Mouse (Mus musculus) heart, adult 8-10 months (tissue): Measurements from ENCODE around the gene Alb. TPM values are rescaled to one million over a fixed set of nuclear protein-coding genes. Genes with fewer than 3 reads are reported as not detected.

ENCODE experiments used
- DNase-seq: peaks from one replicate; pipeline ENCODE4 v3.0.0; 2022; ENCODE audit warnings: low spot score
- total RNA-seq, 4 experiments: library from RNA; stranded (reverse); gene quantifications; 2 replicates each; pipeline ENCODE4 v1.2.4; 2022

Gene Alb
- total RNA-seq, 4 experiments from 2014 or later: 0.25 to 0.28 TPM; not detected in 2

DNA sequence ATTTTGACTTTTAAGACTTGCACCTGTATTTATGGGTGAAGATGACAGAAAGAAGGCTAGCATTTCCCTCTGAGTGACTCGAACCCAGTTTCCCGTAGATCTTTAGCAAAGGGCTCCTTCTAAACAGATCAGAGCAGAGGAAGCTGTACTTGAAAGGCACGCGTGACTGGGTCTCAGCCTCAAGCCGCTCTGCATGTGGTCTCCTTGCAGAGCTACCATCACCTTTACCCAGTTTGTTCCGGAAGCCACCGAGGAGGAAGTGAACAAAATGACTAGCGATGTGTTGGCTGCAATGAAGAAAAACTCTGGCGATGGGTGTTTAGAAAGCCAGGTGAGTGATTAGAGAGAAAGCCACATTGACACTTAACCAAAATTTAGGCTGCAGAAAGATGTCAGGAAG is 31.7 kb downstream of the Alb start:
- no peak for DNase-seq

DNA sequence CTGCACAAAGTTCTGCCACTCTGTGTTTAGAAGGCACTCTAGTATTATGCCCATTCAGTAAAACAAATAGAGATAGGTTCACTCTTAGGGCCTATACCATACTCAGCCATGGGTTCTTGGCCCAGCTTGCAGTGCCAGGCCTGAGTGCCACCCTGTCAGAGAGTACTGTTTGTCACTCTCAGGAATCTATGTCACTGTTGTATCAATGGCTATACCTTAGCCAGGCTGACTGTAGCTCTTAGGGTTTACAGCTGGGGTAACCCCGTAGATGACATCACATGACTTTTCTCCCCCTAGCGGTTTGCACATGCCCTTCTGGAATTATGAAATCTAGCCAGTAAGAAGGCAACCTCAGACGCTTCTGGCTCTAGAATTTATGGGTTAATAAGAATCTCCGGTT is 33.6 kb downstream of the Alb start:
- no peak for DNase-seq

DNA sequence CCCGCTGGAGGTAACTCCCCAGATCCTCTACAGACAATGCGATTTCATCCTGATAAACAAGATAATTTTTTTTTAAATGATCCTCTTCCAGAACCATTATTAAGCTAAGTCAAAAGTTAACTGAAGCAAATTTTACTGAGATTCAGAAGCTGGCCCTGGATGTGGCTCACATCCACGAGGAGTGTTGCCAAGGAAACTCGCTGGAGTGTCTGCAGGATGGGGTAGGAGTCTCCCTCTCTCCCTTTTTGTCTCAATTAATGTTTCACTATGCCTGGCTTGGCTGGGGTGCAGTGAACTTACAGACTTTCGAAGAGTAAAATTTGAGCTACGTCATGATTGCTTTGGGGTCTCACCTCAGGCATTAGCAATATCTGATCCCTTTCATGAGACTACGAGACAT is 38.8 kb downstream of the Alb start:
- DNase-seq: no peak

DNA sequence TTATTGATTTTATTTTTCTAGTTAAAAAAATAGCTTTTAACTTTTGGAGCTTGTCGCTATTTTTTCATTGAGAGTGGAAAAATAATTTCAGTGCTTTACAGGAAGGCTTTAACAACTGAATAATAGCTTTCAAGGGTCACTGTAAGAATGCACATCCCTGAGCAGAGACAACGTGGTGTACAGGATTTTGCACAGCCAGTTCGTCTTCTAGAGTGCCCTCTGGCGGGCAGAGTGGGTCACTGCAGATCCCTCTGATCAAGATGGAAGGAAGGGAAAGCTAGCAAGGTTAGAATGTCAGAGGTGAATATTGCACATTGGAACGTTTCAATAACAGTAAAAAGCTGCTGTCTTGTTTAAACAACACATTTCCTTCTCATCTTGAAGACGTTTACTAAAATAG is 40.0 kb downstream of the Alb start:
- DNase-seq: peak; percentile 56

DNA sequence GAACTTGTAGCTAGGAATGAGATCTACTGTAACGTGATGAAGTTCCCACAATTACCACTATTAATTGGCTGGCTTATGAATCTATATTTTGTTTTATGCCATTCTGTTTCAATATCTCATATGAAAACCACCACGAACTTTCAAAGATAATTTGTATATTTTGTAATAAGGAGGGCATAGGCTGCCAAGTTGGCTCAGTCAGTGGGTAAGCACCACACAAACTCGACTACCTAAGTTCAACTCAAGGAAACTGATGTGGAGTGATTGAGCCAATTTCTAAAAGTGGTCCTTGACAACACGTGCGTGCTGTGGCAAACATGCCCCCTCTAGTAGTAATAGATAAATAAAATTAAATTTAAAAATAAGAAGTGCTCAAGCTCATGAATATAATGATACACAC is 41.1 kb downstream of the Alb start:
- DNase-seq: no peak

DNA sequence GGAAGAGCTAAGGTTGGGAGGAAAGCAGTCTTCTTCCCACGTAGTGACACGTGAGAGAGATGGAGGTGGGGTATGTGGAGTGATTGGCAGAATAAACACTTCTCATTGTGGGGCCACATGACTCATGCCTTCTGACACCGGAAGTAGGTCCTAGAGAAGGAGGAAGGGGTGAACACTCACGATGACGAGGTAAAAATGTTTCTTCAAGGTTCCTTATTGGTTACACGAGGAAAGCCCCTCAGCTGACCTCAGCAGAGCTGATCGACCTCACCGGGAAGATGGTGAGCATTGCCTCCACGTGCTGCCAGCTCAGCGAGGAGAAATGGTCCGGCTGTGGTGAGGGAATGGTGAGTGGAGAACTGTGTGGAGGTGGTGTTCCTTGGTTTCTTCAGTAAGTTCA is 44.0 kb downstream of the Alb start:
- no peak for DNase-seq

DNA sequence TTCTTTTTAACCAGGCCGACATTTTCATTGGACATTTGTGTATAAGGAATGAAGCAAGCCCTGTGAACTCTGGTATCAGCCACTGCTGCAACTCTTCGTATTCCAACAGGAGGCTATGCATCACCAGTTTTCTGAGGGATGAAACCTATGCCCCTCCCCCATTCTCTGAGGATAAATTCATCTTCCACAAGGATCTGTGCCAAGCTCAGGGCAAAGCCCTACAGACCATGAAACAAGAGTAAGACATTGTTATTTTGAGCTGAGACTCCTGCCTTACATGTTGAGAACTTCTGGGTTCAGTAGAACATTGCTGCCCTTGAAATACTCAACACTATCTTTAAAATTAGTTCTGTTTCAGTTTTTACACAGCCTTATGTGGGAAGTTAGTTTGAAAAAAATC is 45.8 kb downstream of the Alb start:
- no peak for DNase-seq

DNA sequence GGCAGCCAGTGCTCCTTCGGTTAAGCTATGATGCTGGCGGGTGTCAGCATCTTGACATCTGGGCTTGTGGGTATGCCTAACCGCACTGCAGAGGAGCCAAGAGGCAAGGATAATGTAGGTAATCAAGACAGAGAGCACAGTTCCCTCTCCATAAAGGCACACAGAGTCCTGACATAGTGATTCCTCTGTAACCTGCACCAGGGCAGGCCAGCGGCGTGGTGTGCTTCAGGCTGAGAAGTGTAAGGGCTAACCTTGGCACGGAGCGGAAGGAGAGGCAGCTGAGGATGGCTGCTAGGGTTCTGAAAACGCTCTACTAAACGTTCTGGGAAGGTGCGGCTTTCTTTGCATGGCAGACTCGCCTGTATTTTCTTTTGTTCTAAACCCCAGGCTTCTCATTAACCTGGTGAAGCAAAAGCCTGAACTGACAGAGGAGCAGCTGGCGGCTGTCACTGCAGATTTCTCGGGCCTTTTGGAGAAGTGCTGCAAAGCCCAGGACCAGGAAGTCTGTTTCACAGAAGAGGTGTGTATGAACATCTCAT is 46.8 kb downstream of the Alb start:
- DNase-seq: no peak

DNA sequence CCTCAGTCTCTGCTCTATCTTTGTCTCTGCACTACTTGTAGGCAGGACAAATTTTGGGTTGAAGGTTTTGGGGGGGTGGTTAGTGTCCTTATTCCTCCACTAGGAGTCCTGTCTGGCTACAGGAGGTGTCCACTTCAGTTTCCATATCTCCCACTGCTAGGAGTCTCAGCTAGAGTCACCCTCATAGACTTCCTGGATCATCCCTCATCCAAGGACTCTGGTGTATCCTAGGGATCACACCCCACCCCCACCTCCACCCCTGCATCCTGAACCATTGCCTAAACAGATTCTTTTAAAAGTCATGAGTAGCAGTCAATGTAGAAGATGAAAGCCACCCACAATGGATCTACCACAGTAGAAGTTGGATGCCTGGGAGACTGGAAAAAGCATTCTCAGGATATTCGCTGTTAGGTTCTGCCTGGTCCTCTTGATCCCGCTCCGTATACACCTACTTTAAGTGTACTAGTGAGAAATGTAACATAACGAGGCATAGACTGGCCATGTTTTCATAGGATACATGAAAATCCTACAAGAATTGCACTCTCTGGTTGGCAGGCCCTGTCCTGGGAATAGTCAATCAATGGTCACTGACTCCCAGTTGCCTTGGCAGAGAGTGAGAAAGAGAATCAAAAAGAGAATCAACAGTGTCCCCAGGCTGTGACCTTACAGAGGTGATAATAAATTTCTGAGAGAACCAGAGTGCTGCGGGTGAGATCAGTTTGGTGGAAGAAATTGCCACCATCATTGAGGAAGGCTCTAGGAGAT is 49.3 kb downstream of the Alb start:
- no peak for DNase-seq

DNA sequence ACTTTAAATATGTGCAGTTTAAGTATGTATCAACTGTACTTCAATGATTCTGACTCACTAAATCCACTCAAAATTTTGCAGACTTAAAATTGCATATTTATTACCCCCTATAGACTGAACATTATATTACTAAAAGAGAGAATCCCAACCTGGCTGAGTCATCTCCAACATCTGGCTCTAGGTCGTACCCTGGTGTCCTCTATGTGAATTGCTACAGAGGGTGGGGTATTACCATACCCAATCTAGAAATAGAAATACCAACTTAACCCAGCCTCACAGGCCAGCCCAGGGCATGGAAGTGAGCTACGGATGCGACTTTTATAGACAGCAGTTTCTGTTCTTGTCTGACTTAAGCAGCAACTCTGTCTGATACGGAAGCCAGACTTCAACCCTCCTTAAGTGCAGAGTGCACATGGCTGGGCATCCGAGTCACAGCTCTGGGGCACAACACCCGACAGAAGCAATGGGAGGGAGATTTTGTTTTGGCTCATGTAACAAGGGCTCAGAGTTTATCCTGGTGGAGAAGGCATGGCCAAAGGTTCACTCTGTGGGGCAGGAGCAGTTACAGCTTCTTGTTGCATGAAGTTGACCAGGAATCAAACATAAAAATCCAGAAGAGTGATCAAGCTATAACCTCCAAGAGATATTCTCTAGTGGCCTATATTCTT is 51.7 kb downstream of the Alb start:
- no peak for DNase-seq

DNA sequence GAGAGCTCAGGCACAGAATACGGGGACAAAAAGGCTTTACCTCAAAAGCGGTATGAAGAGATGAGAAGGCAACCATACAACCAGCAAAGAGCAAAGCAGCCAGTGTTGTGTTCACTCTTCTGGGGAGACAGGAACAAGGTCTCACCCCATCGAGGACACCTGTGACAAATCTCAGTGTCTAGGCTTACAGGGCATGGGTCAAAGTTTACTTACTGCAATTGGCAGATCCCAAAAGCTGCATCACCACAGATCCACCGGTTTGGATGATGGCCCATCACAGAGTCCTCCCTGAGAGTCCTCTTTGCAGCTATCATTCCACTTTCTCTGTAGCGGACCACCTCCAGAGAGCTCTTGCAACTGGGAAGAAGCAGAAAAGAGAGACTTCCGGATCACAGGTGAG is 54.9 kb downstream of the Alb start:
- DNase-seq: no peak

DNA sequence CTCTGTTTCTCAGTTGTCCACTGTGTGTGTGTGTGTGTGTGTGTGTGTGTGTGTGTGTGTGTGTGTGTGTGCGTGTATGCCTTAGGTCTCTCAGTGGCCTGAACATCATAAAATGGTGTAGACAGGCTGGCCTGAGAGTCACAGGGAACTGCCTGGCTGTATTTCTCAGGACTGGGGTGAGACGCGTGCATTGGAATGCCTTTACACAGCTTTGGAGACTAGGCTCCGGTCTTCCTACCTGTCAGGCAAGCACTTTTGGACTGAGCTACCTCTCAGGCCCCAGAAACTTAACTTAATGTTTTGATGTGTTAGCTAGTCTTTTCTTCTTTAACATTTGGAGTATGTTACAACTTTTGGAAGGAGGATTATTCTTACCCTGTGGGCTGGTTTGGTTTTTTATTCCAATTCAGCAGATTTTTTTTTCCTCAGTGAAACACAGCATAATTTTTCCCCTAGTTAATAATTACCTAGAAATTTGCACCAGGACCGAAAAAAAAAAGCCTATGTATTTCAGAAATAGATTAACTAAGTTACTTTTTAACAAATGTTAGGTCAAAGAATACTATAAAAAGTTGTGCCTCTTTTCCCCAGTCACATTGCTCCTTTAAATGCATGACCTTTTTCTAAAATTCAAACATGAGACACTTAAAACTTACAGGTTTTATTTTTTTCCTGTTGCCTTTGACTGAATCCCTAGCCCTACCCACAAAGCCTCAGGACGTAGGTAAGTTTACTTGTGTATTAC is 57.8 kb downstream of the Alb start, which contains the start of gene Afm:
Gene Afm, plus strand, starts transcription at position 577 of the 745 bp plus-strand sequence.
- DNase-seq: no peak

Other genes starting within 250 kb of the Alb start
- gene Cox18, start 236.9 kb upstream of the Alb start, total RNA-seq: 10 to 100 TPM in 2 of 4 experiments, 1 to 10 TPM in 2; 9.2 to 13.0 (median 11.2) TPM
- 10 to 100 TPM; 59.6 to 66.5 (median 64.5) TPM for gene Ankrd17, start 94.3 kb upstream of the Alb start, total RNA-seq
- gene Gm9958, start 93.7 kb upstream of the Alb start, total RNA-seq: under 1 TPM; 0.43 to 1.00 (median 0.73) TPM
- gene Afp, start 29.8 kb downstream of the Alb start, total RNA-seq: not detected
- not detected for gene Afm, start 58.0 kb downstream of the Alb start, total RNA-seq
- not detected for gene 5830473C10Rik, start 100.2 kb downstream of the Alb start, total RNA-seq
- gene Rassf6, start 179.8 kb downstream of the Alb start, total RNA-seq: not detected